ENCODE assay signal across 24 mouse cellular contexts in the genomic region with DNA sequence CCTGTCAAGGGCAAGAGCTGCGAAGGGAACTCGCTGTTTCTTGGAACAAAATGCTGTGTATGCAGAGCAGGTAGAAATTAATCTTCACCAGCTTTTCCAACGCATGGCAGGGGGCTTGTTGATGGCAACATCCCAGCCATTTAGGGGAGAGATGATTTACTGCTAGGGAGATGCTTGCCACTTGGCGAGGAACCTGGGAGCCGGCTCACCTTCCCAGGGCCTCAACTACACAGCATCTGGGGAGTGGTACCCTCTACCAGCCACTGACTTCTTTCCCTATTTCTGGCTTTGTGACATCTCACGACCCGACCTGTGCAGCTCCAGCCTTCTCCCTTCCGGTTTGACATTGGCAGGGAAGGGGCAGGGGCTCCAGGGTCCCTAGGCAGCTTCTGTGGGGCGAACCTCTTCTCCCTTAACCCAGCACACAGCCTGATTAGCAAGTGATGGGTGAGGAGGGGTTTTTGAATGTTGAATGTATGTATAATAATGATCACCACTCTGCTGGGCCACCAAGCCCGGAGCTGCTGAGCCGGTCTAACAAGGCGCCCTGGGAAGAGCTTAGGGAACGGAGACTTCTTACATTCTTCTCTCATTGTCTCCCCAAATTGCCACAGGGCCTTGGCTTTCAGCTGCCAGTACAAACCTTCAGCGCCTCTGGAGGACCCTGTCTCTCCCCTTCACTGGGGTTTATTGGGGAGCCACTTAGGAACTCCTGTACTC. TPM values are rescaled to one million over a fixed set of nuclear protein-coding genes. Genes with fewer than 3 reads are reported as not detected.
DNase-seq lines count a peak whose midpoint lies in the region; ATAC-seq and TF ChIP-seq lines count a peak whose summit lies in the region.
"Had no signal": no experiment of that assay in that cellular context is flagged by ENCODE, and none has a peak within 500 bp of the region (broad histone marks: within the 10 kb centered on the region; RNA-seq: fewer than 3 reads in every experiment).

No protein-coding gene starts in this region.

- 0 out of 2 replicates have a peak, but pooled peaks have one; percentile 31 for TF ChIP-seq EP300 in ES-Bruce4 (IDR thresholded peaks at IDR 0.05; ENCODE audit: insufficient read depth, low read depth, low read length)

- WGBS in hindbrain, embryonic 11.5 days = 3% methylated on average over 14 of the region's 14 CpGs
- WGBS in hindbrain, embryonic 16.5 days = 4% methylated on average over 14 of the region's 14 CpGs
- 3% methylated on average over 14 of the region's 14 CpGs for WGBS in embryonic facial prominence, embryonic 10.5 days
- 40% methylated on average over 14 of the region's 14 CpGs for WGBS in limb, embryonic 12.5 days

- H3K4me3 ChIP-seq in hindbrain, embryonic 11.5 days (ENCODE audit: low read depth, low read length) = 0 out of 2 replicates have a peak overlapping the region, but pooled peaks have one; percentile 2
- H3K4me3 ChIP-seq in hindbrain, embryonic 16.5 days (ENCODE audit: low read length) = no peak overlapping the region
- H3K4me3 ChIP-seq in ES-Bruce4 (ENCODE audit: low read depth, low read length) = no peak overlapping the region
- H3K4me3 ChIP-seq in embryonic facial prominence, embryonic 10.5 days = no peak overlapping the region
- H3K4me3 ChIP-seq in limb, embryonic 12.5 days (replicated peaks) = peak overlapping the region; percentile 48; the same call in 1 of the 2 replicates
- H3K4me3 ChIP-seq: liver, embryonic 15.5 days; megakaryocyte, embryonic 14.5 days had no signal

- H3K27ac ChIP-seq in hindbrain, embryonic 11.5 days (ENCODE audit: low read depth, low read length) = peak overlapping the region; percentile 56
- H3K27ac ChIP-seq in hindbrain, embryonic 16.5 days (ENCODE audit: low read depth, low read length) = no peak overlapping the region
- H3K27ac ChIP-seq in ES-Bruce4 (ENCODE audit: insufficient read depth, low read length) = no peak overlapping the region
- no peak overlapping the region for H3K27ac ChIP-seq in embryonic facial prominence, embryonic 10.5 days (replicated peaks)
- H3K27ac ChIP-seq in limb, embryonic 12.5 days = no peak overlapping the region
- H3K27ac ChIP-seq: embryonic facial prominence, embryonic 12.5 days; limb, embryonic 13.5 days; liver, embryonic 15.5 days had no signal

- no peak overlapping the region for H3K9ac ChIP-seq in hindbrain, embryonic 11.5 days (ENCODE audit: low read depth, low read length)
- H3K9ac ChIP-seq in hindbrain, embryonic 16.5 days (ENCODE audit: low read depth, low read length) = no peak overlapping the region
- H3K9ac ChIP-seq in ES-Bruce4 (ENCODE audit: low read depth, poor library complexity, severe bottlenecking) = no peak overlapping the region
- H3K9ac ChIP-seq in limb, embryonic 12.5 days (replicated peaks) = no peak overlapping the region
- H3K9ac ChIP-seq: liver, embryonic 15.5 days had no signal

- TF ChIP-seq CTCF in ES-Bruce4 (IDR thresholded peaks at IDR 0.05; ENCODE audit: low read depth, low read length) = no peak

- peak; percentile 54 for DNase-seq in hindbrain, embryonic 11.5 days (ENCODE audit: low spot score)
- peak; percentile 56 for DNase-seq in embryonic facial prominence, embryonic 10.5 days (ENCODE audit: low spot score)
- DNase-seq in right cerebral cortex, postnatal 4 days = no peak
- no peak for DNase-seq in layer of hippocampus, adult 18-20 months (ENCODE audit: low spot score in 2 of 2)
- DNase-seq: adrenal gland, postnatal 10 days; cerebellum, adult 8-10 months; gastrocnemius, postnatal 36 days; heart, postnatal 36 days; kidney, adult 2 months; layer of hippocampus, postnatal 36 days; lung, postnatal 10 days; thymus, postnatal 4 days had no signal

- no peaks in the 10 kb centered on the region for H3K9me3 ChIP-seq in hindbrain, embryonic 11.5 days (ENCODE audit: control insufficient read depth, low read length)
- H3K9me3 ChIP-seq in hindbrain, embryonic 16.5 days (ENCODE audit: control insufficient read depth, low read length) = no peaks in the 10 kb centered on the region
- no peaks in the 10 kb centered on the region for H3K9me3 ChIP-seq in ES-Bruce4 (replicated peaks; ENCODE audit: control insufficient read depth, insufficient read depth, low read length, poor library complexity, severe bottlenecking)
- no peaks in the 10 kb centered on the region for H3K9me3 ChIP-seq in embryonic facial prominence, embryonic 10.5 days
- no peaks in the 10 kb centered on the region for H3K9me3 ChIP-seq in limb, embryonic 12.5 days
- H3K9me3 ChIP-seq: embryonic facial prominence, embryonic 12.5 days; heart, embryonic 10.5 days; limb, embryonic 13.5 days; liver, embryonic 15.5 days; megakaryocyte, embryonic 14.5 days had no signal

- ATAC-seq in hindbrain, embryonic 11.5 days (ENCODE audit: low FRiP score) = no peak
- ATAC-seq in hindbrain, embryonic 16.5 days = no peak
- no peak for ATAC-seq in limb, embryonic 12.5 days (ENCODE audit: insufficient number of reproducible peaks, insufficient read depth, low FRiP score, low TSS enrichment, low read depth)

- peaks cover 3% of the 10 kb centered on the region; the same call in 1 of the 2 replicates for H3K4me1 ChIP-seq in hindbrain, embryonic 11.5 days (replicated peaks; ENCODE audit: control insufficient read depth, insufficient read depth, low read length)
- H3K4me1 ChIP-seq in hindbrain, embryonic 16.5 days (ENCODE audit: control insufficient read depth, insufficient read depth, low read depth, low read length) = peaks cover 7% of the 10 kb centered on the region
- H3K4me1 ChIP-seq in ES-Bruce4 (ENCODE audit: control insufficient read depth, insufficient read depth, low read length) = no peaks in the 10 kb centered on the region
- H3K4me1 ChIP-seq in embryonic facial prominence, embryonic 10.5 days = peaks cover 20% of the 10 kb centered on the region
- H3K4me1 ChIP-seq in limb, embryonic 12.5 days (replicated peaks) = peaks cover 65% of the 10 kb centered on the region

- no peaks in the 10 kb centered on the region for H3K36me3 ChIP-seq in hindbrain, embryonic 11.5 days (ENCODE audit: control insufficient read depth, insufficient read depth, low read length)
- H3K36me3 ChIP-seq in hindbrain, embryonic 16.5 days (ENCODE audit: control insufficient read depth, insufficient read depth, low read length) = no peaks in the 10 kb centered on the region
- H3K36me3 ChIP-seq in ES-Bruce4 (ENCODE audit: control insufficient read depth, insufficient read depth, low read length, poor library complexity, severe bottlenecking) = no peaks in the 10 kb centered on the region
- no peaks in the 10 kb centered on the region for H3K36me3 ChIP-seq in embryonic facial prominence, embryonic 10.5 days (replicated peaks)
- H3K36me3 ChIP-seq in limb, embryonic 12.5 days = no peaks in the 10 kb centered on the region
- H3K36me3 ChIP-seq: embryonic facial prominence, embryonic 12.5 days; heart, embryonic 10.5 days; limb, embryonic 13.5 days; liver, embryonic 15.5 days had no signal

- peak overlapping the region; percentile 39; the same call in 1 of the 2 replicates for H3K4me2 ChIP-seq in hindbrain, embryonic 11.5 days (replicated peaks; ENCODE audit: low read depth, low read length)
- H3K4me2 ChIP-seq in hindbrain, embryonic 16.5 days (ENCODE audit: low read length) = no peak overlapping the region
- H3K4me2 ChIP-seq in limb, embryonic 12.5 days = 0 out of 2 replicates have a peak overlapping the region, but pooled peaks have one; percentile 80

- TF ChIP-seq POLR2A in ES-Bruce4 (IDR thresholded peaks at IDR 0.05; ENCODE audit: insufficient read depth, low read length) = no peak

- peaks cover 94% of the 10 kb centered on the region for H3K27me3 ChIP-seq in hindbrain, embryonic 11.5 days (ENCODE audit: control insufficient read depth, insufficient read depth, low read length)
- peaks cover 71% of the 10 kb centered on the region for H3K27me3 ChIP-seq in hindbrain, embryonic 16.5 days (replicated peaks; ENCODE audit: control insufficient read depth, insufficient read depth, low read length)
- peaks cover 30% of the 10 kb centered on the region for H3K27me3 ChIP-seq in ES-Bruce4 (ENCODE audit: control insufficient read depth, insufficient read depth, low read length, poor library complexity, severe bottlenecking)
- peaks cover 100% of the 10 kb centered on the region for H3K27me3 ChIP-seq in embryonic facial prominence, embryonic 10.5 days (replicated peaks; ENCODE audit: low read depth, poor library complexity, severe bottlenecking)
- H3K27me3 ChIP-seq in limb, embryonic 12.5 days = peaks cover 86% of the 10 kb centered on the region

RNA-seq across cellular contexts. Expression of a gene that starts 4.3 kb away (rescaled TPM):
- polyA plus RNA-seq in hindbrain, embryonic 11.5 days (2014; fragmentation: Nextera tagmentation; extraction: Ambion mirVana) = 5.2 and 5.9 TPM in 2 replicates
- polyA plus RNA-seq in hindbrain, embryonic 16.5 days (2015; fragmentation: Nextera tagmentation; extraction: Ambion mirVana) = 1.1 and 1.5 TPM in 2 replicates
- 0.63 and 0.68 TPM in 2 replicates for polyA plus RNA-seq in ES-Bruce4 (2011; ENCODE audit: insufficient read depth, insufficient read length, low read depth, missing spikeins)
- polyA plus RNA-seq in embryonic facial prominence, embryonic 10.5 days (2016; fragmentation: Nextera tagmentation; extraction: Ambion mirVana) = 0.19 and 0.80 TPM in 2 replicates
- polyA plus RNA-seq in limb, embryonic 12.5 days (2016; fragmentation: Nextera tagmentation; extraction: Ambion mirVana) = 4.8 and 5.2 TPM in 2 replicates
- not detected for total RNA-seq in layer of hippocampus, adult 18-20 months (2021)
- total RNA-seq: adrenal gland, postnatal 10 days; gastrocnemius, postnatal 36 days; heart, postnatal 36 days; layer of hippocampus, postnatal 36 days; MEL had no signal
- polyA plus RNA-seq: C2C12; frontal cortex, adult 2 months; kidney, adult 2 months; liver, embryonic 15.5 days; stomach, embryonic 16.5 days had no signal

RNA-seq across cellular contexts. Expression of a gene that starts 56.9 kb away (rescaled TPM):
- not detected in 2 replicates for polyA plus RNA-seq in hindbrain, embryonic 11.5 days (2014; fragmentation: Nextera tagmentation; extraction: Ambion mirVana)
- not detected in 2 replicates for polyA plus RNA-seq in hindbrain, embryonic 16.5 days (2015; fragmentation: Nextera tagmentation; extraction: Ambion mirVana)
- 0.25 TPM in 1 of 2 replicates, not detected in the other for polyA plus RNA-seq in ES-Bruce4 (2011; ENCODE audit: insufficient read depth, insufficient read length, low read depth, missing spikeins)
- polyA plus RNA-seq in embryonic facial prominence, embryonic 10.5 days (2016; fragmentation: Nextera tagmentation; extraction: Ambion mirVana) = not detected in 2 replicates
- 33.1 and 34.1 TPM in 2 replicates for polyA plus RNA-seq in limb, embryonic 12.5 days (2016; fragmentation: Nextera tagmentation; extraction: Ambion mirVana)
- not detected for total RNA-seq in layer of hippocampus, adult 18-20 months (2021)
- total RNA-seq: adrenal gland, postnatal 10 days; heart, postnatal 36 days; layer of hippocampus, postnatal 36 days; MEL had no signal
- polyA plus RNA-seq: embryonic facial prominence, embryonic 12.5 days; frontal cortex, adult 2 months; heart, embryonic 10.5 days; kidney, adult 2 months; liver, embryonic 15.5 days; stomach, embryonic 16.5 days had no signal

Comparison
In these comparisons a context has a peak if more than half of its experiments do, and no peak if none do; other contexts are left out.
1. H3K4me3 ChIP-seq: peak in hindbrain, embryonic 11.5 days (single experiment) and limb, embryonic 12.5 days (single experiment); none in hindbrain, embryonic 16.5 days (single experiment), ES-Bruce4 (single experiment) and embryonic facial prominence, embryonic 10.5 days (single experiment).
2. DNase-seq: peak in hindbrain, embryonic 11.5 days (single experiment) and embryonic facial prominence, embryonic 10.5 days (single experiment); none in right cerebral cortex, postnatal 4 days (single experiment) and layer of hippocampus, adult 18-20 months (0 of 2).
3. RNA of a gene that starts 56.9 kb away (polyA plus RNA-seq): 33.1 to 34.1 TPM in limb, embryonic 12.5 days; 0.25 TPM in ES-Bruce4, not detected in hindbrain, embryonic 11.5 days, not detected in hindbrain, embryonic 16.5 days and not detected in embryonic facial prominence, embryonic 10.5 days; every median in the first group is over 10 times any median in the second.